Comparison of ENCODE assay signal across 9 mouse cellular contexts in the genomic region with DNA sequence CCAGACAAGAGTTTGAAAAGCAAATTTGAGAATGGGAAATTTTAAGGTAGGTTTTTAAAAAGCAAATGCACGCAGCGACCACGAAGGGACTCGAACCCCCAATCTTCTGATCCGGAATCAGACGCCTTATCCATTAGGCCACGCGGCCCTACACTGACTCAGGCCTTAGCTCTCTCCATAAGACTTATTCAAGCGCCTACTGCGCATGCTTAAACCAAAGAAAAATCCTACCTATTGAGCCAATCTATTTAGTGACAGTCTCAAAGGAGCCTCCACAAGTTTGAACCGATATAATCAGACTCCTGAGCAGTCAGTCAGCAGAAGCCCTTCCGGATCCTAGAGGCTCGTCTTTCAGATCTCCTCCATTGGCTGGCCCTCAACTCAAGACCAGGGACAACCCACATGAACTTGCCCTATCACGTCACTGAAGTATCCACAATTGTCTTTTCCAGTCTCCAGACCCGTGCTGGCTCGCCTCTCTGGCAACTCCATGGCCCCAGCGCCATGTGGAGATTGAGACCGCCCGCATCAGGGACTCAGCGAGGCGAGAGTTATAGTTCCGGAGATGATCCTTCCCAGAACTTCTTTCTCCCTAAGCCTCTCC. TPM values are rescaled to one million over a fixed set of nuclear protein-coding genes. Genes with fewer than 3 reads are reported as not detected.
DNase-seq lines count a peak whose midpoint lies in the region; ATAC-seq and TF ChIP-seq lines count a peak whose summit lies in the region.
"Had no signal": no experiment of that assay in that cellular context is flagged by ENCODE, and none has a peak within 500 bp of the region (broad histone marks: within the 10 kb centered on the region; RNA-seq: fewer than 3 reads in every experiment).

No protein-coding gene starts in this region.

- peak overlapping the region; percentile 87 for H3K4me3 ChIP-seq in E14TG2a.4 (replicated peaks; ENCODE audit: low read length)
- H3K4me3 ChIP-seq in forebrain, embryonic 13.5 days = peak overlapping the region; percentile 56
- H3K4me3 ChIP-seq in liver, embryonic 16.5 days (ENCODE audit: low read depth, low read length) = peak overlapping the region; percentile 82
- H3K4me3 ChIP-seq in neural tube, embryonic 12.5 days = peak overlapping the region; percentile 54
- peak overlapping the region; percentile 56 for H3K4me3 ChIP-seq in stomach, postnatal 0 days (ENCODE audit: low read depth, low read length)

- H3K9me3 ChIP-seq in E14TG2a.4 (ENCODE audit: low read length) = no peaks in the 10 kb centered on the region
- H3K9me3 ChIP-seq in forebrain, embryonic 13.5 days (replicated peaks) = no peaks in the 10 kb centered on the region
- H3K9me3 ChIP-seq in liver, embryonic 16.5 days (replicated peaks; ENCODE audit: control insufficient read depth, low read length) = no peaks in the 10 kb centered on the region
- H3K9me3 ChIP-seq in neural tube, embryonic 12.5 days = no peaks in the 10 kb centered on the region
- H3K9me3 ChIP-seq in stomach, postnatal 0 days (ENCODE audit: control insufficient read depth, low read length) = no peaks in the 10 kb centered on the region

- peak; percentile 36 for ATAC-seq in cerebellum, adult (ENCODE audit: insufficient number of reproducible peaks, low FRiP score, low TSS enrichment)
- peak; percentile 75 for ATAC-seq in forebrain, embryonic 13.5 days
- ATAC-seq in liver, embryonic 16.5 days (ENCODE audit: low read depth) = peak; percentile 43
- ATAC-seq in neural tube, embryonic 12.5 days (ENCODE audit: low FRiP score, low read depth) = peak; percentile 69
- peak; percentile 81 for ATAC-seq in stomach, postnatal 0 days (ENCODE audit: low FRiP score, low TSS enrichment)

- H3K36me3 ChIP-seq in E14TG2a.4 (ENCODE audit: insufficient read depth, low read length) = 0 out of 2 replicates have a peak, but pooled peaks cover 4% of the 10 kb centered on the region
- H3K36me3 ChIP-seq in forebrain, embryonic 13.5 days (ENCODE audit: poor library complexity, severe bottlenecking) = peaks cover 7% of the 10 kb centered on the region
- H3K36me3 ChIP-seq in liver, embryonic 16.5 days (ENCODE audit: control insufficient read depth, insufficient read depth) = no peaks in the 10 kb centered on the region
- peaks cover 3% of the 10 kb centered on the region for H3K36me3 ChIP-seq in neural tube, embryonic 12.5 days
- H3K36me3 ChIP-seq in stomach, postnatal 0 days (ENCODE audit: control insufficient read depth, insufficient read depth, low read length) = no peaks in the 10 kb centered on the region

- H3K4me2 ChIP-seq in forebrain, embryonic 13.5 days = peak overlapping the region; percentile 79
- peak overlapping the region; percentile 89 for H3K4me2 ChIP-seq in liver, embryonic 16.5 days (ENCODE audit: low read depth, low read length)
- H3K4me2 ChIP-seq in neural tube, embryonic 12.5 days (replicated peaks) = peak overlapping the region; percentile 74
- peak overlapping the region; percentile 77 for H3K4me2 ChIP-seq in stomach, postnatal 0 days (replicated peaks; ENCODE audit: low read depth)

- TF ChIP-seq CTCF in E14TG2a.4 (conservative IDR thresholded peaks at IDR 0.05; ENCODE audit: low read length) = no peak
- no peak for TF ChIP-seq CTCF in stomach, postnatal 0 days (IDR thresholded peaks at IDR 0.05; ENCODE audit: low read depth)

- peaks cover 53% of the 10 kb centered on the region for H3K4me1 ChIP-seq in E14TG2a.4 (replicated peaks; ENCODE audit: low read depth, low read length)
- H3K4me1 ChIP-seq in forebrain, embryonic 13.5 days = peaks cover 15% of the 10 kb centered on the region
- H3K4me1 ChIP-seq in liver, embryonic 16.5 days (ENCODE audit: control insufficient read depth, low read depth, low read length) = peaks cover 38% of the 10 kb centered on the region
- H3K4me1 ChIP-seq in neural tube, embryonic 12.5 days = peaks cover 3% of the 10 kb centered on the region
- H3K4me1 ChIP-seq in stomach, postnatal 0 days (replicated peaks; ENCODE audit: control insufficient read depth, insufficient read depth) = no peaks in the 10 kb centered on the region; the same call in 1 of the 2 replicates

- WGBS in forebrain, embryonic 13.5 days = under 1% methylated on average over 22 of the region's 22 CpGs
- 1% methylated on average over 22 of the region's 22 CpGs for WGBS in large intestine, adult 2 months
- WGBS in liver, embryonic 16.5 days (ENCODE audit: insufficient replicate concordance) = under 1% methylated on average over 22 of the region's 22 CpGs
- WGBS in neural tube, embryonic 12.5 days = under 1% methylated on average over 22 of the region's 22 CpGs
- under 1% methylated on average over 22 of the region's 22 CpGs for WGBS in stomach, postnatal 0 days

- peaks cover 18% of the 10 kb centered on the region; the same call in 1 of the 2 replicates for H3K27me3 ChIP-seq in E14TG2a.4 (ENCODE audit: insufficient read depth, low read length)
- H3K27me3 ChIP-seq in forebrain, embryonic 13.5 days = no peaks in the 10 kb centered on the region
- no peaks in the 10 kb centered on the region for H3K27me3 ChIP-seq in liver, embryonic 16.5 days (ENCODE audit: control insufficient read depth, insufficient read depth, low read depth, low read length)
- no peaks in the 10 kb centered on the region for H3K27me3 ChIP-seq in neural tube, embryonic 12.5 days (replicated peaks)
- no peaks in the 10 kb centered on the region for H3K27me3 ChIP-seq in stomach, postnatal 0 days (ENCODE audit: control insufficient read depth, insufficient read depth, low read length)

- intact Hi-C loops in heart, postnatal 10 days (cut with DNase I) = no loop called here

- peak; percentile 94 for DNase-seq in heart, postnatal 10 days
- DNase-seq in large intestine, adult 2 months (ENCODE audit: low read depth, low spot score) = peak; percentile 76
- peak; percentile 90 for DNase-seq in stomach, postnatal 0 days (ENCODE audit: low spot score)

- no peak for TF ChIP-seq EP300 in stomach, postnatal 0 days (optimal IDR thresholded peaks at IDR 0.05)

- H3K27ac ChIP-seq in forebrain, embryonic 13.5 days = peak overlapping the region; percentile 49
- peak overlapping the region; percentile 87 for H3K27ac ChIP-seq in liver, embryonic 16.5 days (ENCODE audit: low read length)
- 0 out of 2 replicates have a peak overlapping the region, but pooled peaks have one; percentile 20 for H3K27ac ChIP-seq in neural tube, embryonic 12.5 days
- peak overlapping the region; percentile 81 for H3K27ac ChIP-seq in stomach, postnatal 0 days (replicated peaks)

- H3K9ac ChIP-seq in forebrain, embryonic 13.5 days = peak overlapping the region; percentile 70
- H3K9ac ChIP-seq in liver, embryonic 16.5 days (ENCODE audit: low read depth, low read length) = peak overlapping the region; percentile 79
- H3K9ac ChIP-seq in neural tube, embryonic 12.5 days = peak overlapping the region; percentile 49
- peak overlapping the region; percentile 59 for H3K9ac ChIP-seq in stomach, postnatal 0 days (ENCODE audit: low read length)

RNA-seq across cellular contexts. Expression of gene Zfp213, which starts 13.7 kb away (rescaled TPM):
- 20.7 and 22.4 TPM in 2 replicates for polyA plus RNA-seq in forebrain, embryonic 13.5 days (2015; fragmentation: Nextera tagmentation; extraction: Ambion mirVana)
- total RNA-seq in heart, postnatal 10 days (2021) = 1 to 10 TPM; 5.4 to 7.1 TPM
- polyA plus RNA-seq in large intestine, adult 2 months (2012; rRNA removed) = 10.6 and 11.2 TPM in 2 replicates
- 4.8 and 5.3 TPM in 2 replicates for polyA plus RNA-seq in liver, embryonic 16.5 days (2015; fragmentation: Nextera tagmentation; extraction: Ambion mirVana)
- polyA plus RNA-seq in neural tube, embryonic 12.5 days (2016; fragmentation: Nextera tagmentation; extraction: Ambion mirVana) = 21.3 and 22.6 TPM in 2 replicates
- polyA plus RNA-seq in stomach, postnatal 0 days (2015; fragmentation: Nextera tagmentation; extraction: Ambion mirVana) = 8.9 and 9.2 TPM in 2 replicates

RNA-seq across cellular contexts. Expression of gene Zfp13, which starts 49.0 kb away (rescaled TPM):
- polyA plus RNA-seq in forebrain, embryonic 13.5 days (2015; fragmentation: Nextera tagmentation; extraction: Ambion mirVana) = 21.2 and 26.8 TPM in 2 replicates
- total RNA-seq in heart, postnatal 10 days (2021) = 10 to 100 TPM in 1 of 2 experiments, 1 to 10 TPM in 1; 8.5 to 10.0 TPM
- polyA plus RNA-seq in large intestine, adult 2 months (2012; rRNA removed) = 4.4 and 5.5 TPM in 2 replicates
- 1.3 and 1.6 TPM in 2 replicates for polyA plus RNA-seq in liver, embryonic 16.5 days (2015; fragmentation: Nextera tagmentation; extraction: Ambion mirVana)
- polyA plus RNA-seq in neural tube, embryonic 12.5 days (2016; fragmentation: Nextera tagmentation; extraction: Ambion mirVana) = 23.8 and 26.6 TPM in 2 replicates
- polyA plus RNA-seq in stomach, postnatal 0 days (2015; fragmentation: Nextera tagmentation; extraction: Ambion mirVana) = 4.0 and 5.7 TPM in 2 replicates

RNA-seq across cellular contexts. Expression of gene Zscan10, which starts 50.4 kb away (rescaled TPM):
- polyA plus RNA-seq in forebrain, embryonic 13.5 days (2015; fragmentation: Nextera tagmentation; extraction: Ambion mirVana) = 0.24 TPM in 1 of 2 replicates, not detected in the other
- total RNA-seq in heart, postnatal 10 days (2021) = not detected
- polyA plus RNA-seq in large intestine, adult 2 months (2012; rRNA removed) = not detected in 2 replicates
- not detected in 2 replicates for polyA plus RNA-seq in liver, embryonic 16.5 days (2015; fragmentation: Nextera tagmentation; extraction: Ambion mirVana)
- 0.32 TPM in 1 of 2 replicates, not detected in the other for polyA plus RNA-seq in neural tube, embryonic 12.5 days (2016; fragmentation: Nextera tagmentation; extraction: Ambion mirVana)
- polyA plus RNA-seq in stomach, postnatal 0 days (2015; fragmentation: Nextera tagmentation; extraction: Ambion mirVana) = 0.05 TPM in 1 of 2 replicates, not detected in the other
- polyA plus RNA-seq: gonadal fat pad, adult 2 months had no signal

Comparison
In these comparisons a context has a peak if more than half of its experiments do, and no peak if none do; other contexts are left out.
1. Peak in every context shown above with its lines: DNase-seq, ATAC-seq, H3K4me3 ChIP-seq and H3K27ac ChIP-seq.
2. H3K27ac ChIP-seq: peak in every context shown above with its lines; median percentile 87 in liver, embryonic 16.5 days; 81 in stomach, postnatal 0 days; 49 in forebrain, embryonic 13.5 days; 20 in neural tube, embryonic 12.5 days.